Mouse (Mus musculus): ENCODE measurements around the gene Ube2d3.

GRCm38 (mm10) chr3:135511683-135512082 is 73.7 kb downstream of the Ube2d3 start:
- TF ChIP-seq CTCF (IDR thresholded peaks at IDR 0.05; ENCODE audit: control insufficient read depth, insufficient read depth, insufficient read length), result no peak
- TF ChIP-seq MAX (IDR thresholded peaks at IDR 0.05), result no peak
- no peak for TF ChIP-seq CEBPB (IDR thresholded peaks at IDR 0.05; ENCODE audit: low read depth)
- no peak for TF ChIP-seq USF1 (IDR thresholded peaks at IDR 0.05; ENCODE audit: low read depth)
- no peak for TF ChIP-seq FOSL1 (IDR thresholded peaks at IDR 0.05; ENCODE audit: insufficient read depth, low read length, poor library complexity, severe bottlenecking)
- no peak for TF ChIP-seq MYOG (IDR thresholded peaks at IDR 0.05; ENCODE audit: control insufficient read depth, extremely low read depth, insufficient read length)

All from C2C12 (cell line).